Mouse (Mus musculus) heart, postnatal 0 days (tissue): Measurements from ENCODE around the gene Tymp. TPM values are rescaled to one million over a fixed set of nuclear protein-coding genes. Genes with fewer than 3 reads are reported as not detected.

Source experiments
- ATAC-seq: fragments of 200-750 bp; cut with Nextera tagmentation; 2 replicates; pipeline ENCODE4 v1.8.0; 2017; ENCODE audit warnings: low read depth, moderate number of reproducible peaks, moderate library complexity; ENCODE audit not compliant: insufficient read depth
- DNase-seq: peaks from one replicate; pipeline ENCODE4 v3.0.0-alpha.2; 2016; ENCODE audit warnings: low spot score
- H3K27ac ChIP-seq: fragments of 300-500 bp; sonication (generic); 2 replicates; pipeline ENCODE4 v1.5.1; 2014; ENCODE audit warnings: low read depth, mild to moderate bottlenecking
- H3K27me3 ChIP-seq: fragments of 300-500 bp; sonication (generic); 2 replicates; pipeline ENCODE4 v1.6.1; 2014; ENCODE audit warnings: low read length, mixed read lengths; ENCODE audit not compliant: control insufficient read depth, insufficient read depth
- H3K36me3 ChIP-seq: fragments of 300-500 bp; sonication (generic); replicated peaks from 2 replicates; pipeline ENCODE4 v1.6.1; 2014; ENCODE audit warnings: low read length, mixed read lengths; ENCODE audit not compliant: control insufficient read depth, insufficient read depth
- H3K4me1 ChIP-seq: fragments of 300-500 bp; sonication (generic); 2 replicates; pipeline ENCODE4 v1.6.1; 2014; ENCODE audit warnings: antibody characterized with exemption; ENCODE audit not compliant: control insufficient read depth, insufficient read depth
- H3K4me2 ChIP-seq: fragments of 300-500 bp; sonication (generic); 2 replicates; pipeline ENCODE4 v1.6.1; 2014; ENCODE audit warnings: low read depth, mild to moderate bottlenecking, low read length, moderate library complexity
- H3K4me3 ChIP-seq: fragments of 300-500 bp; sonication (generic); 2 replicates; pipeline ENCODE4 v1.5.1; 2014; ENCODE audit warnings: low read depth, low read length
- H3K9ac ChIP-seq: fragments of 300-500 bp; sonication (generic); replicated peaks from 2 replicates; pipeline ENCODE4 v1.6.1; 2014; ENCODE audit warnings: low read depth, low read length, mixed read lengths
- H3K9me3 ChIP-seq: fragments of 300-500 bp; sonication (generic); replicated peaks from 2 replicates; pipeline ENCODE4 v1.6.1; 2016; ENCODE audit warnings: low read length; ENCODE audit not compliant: control insufficient read depth
- CTCF ChIP-seq: IDR thresholded peaks from 2 replicates; pipeline ENCODE4 v1.5.1; 2016; ENCODE audit warnings: antibody characterized with exemption, control low read depth, low read depth
- EP300 ChIP-seq: IDR thresholded peaks from 2 replicates; pipeline ENCODE4 v1.6.1; 2016; ENCODE audit warnings: antibody characterized with exemption, low read depth
- WGBS: fragments of 180-500 bp; shearing (Covaris S2); extraction: QIAGEN DNeasy Blood & Tissue Kit; methylation state at CpG from one replicate; pipeline ENCODE4 v1.1.7; 2014; 5-methylcytosine and 5-hydroxymethylcytosine counted together
- polyA plus RNA-seq: library from polyadenylated mRNA; unstranded; fragments of >200 nt; fragmentation: Nextera tagmentation; extraction: Ambion mirVana; gene quantifications from 2 replicates; pipeline ENCODE4 v1.2.1, GENCODE M21; 2015
- total RNA-seq: library from RNA; depleted of rRNA; stranded (reverse); fragments of >200 nt; gene quantifications from 2 replicates; pipeline ENCODE4 v1.2.3, GENCODE M21; 2014; ENCODE audit warnings: low replicate concordance

Tymp gene
- total and polyA plus RNA-seq, 2 experiments from 2014 or later = 1.3 to 1.6 TPM

- H3K4me2 ChIP-seq = no peak overlapping the region
- H3K4me1 ChIP-seq = no peaks in the 10 kb centered on the region
- no peaks in the 10 kb centered on the region for H3K9me3 ChIP-seq
- no peaks in the 10 kb centered on the region for H3K27me3 ChIP-seq
- H3K36me3 ChIP-seq = peaks cover 78% of the 10 kb centered on the region
- no peak overlapping the region for H3K4me3 ChIP-seq
- no peak overlapping the region for H3K27ac ChIP-seq
- TF ChIP-seq CTCF (no peak), EP300 (no peak)
- WGBS = 77% methylated on average over 7 of the region's 7 CpGs
- ATAC-seq = no peak
- DNase-seq = no peak
- no peak overlapping the region for H3K9ac ChIP-seq
Observed at GRCm38 (mm10) chr15:89363051-89363450, 13.8 kb downstream of the Tymp start.

DNA sequence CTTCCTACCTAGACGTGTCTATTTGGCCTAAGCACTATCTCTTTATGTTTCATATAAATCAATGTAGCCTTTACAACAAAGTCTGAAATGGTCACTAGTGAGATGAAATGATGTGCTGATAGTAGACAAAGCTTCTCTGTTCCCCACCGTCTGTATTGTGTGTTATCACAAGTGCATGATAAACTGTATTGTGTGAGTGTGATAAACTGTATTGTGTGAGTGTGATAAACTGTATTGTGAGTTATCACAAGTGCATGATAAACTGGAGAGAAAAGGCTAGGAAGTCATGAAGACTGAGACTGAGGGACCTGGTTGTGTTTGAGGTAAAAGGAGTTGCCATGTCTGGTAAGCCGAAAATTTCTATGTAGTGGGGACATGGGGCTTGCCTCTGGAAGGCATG lies 18.1 kb downstream of the Tymp start:
- H3K36me3 ChIP-seq = peaks cover 36% of the 10 kb centered on the region
- ATAC-seq (no peak), DNase-seq (no peak)
- H3K9me3 ChIP-seq = no peaks in the 10 kb centered on the region
- H3K27ac ChIP-seq = no peak overlapping the region
- peaks cover 22% of the 10 kb centered on the region; the same call in 1 of the 2 replicates for H3K4me1 ChIP-seq
- no peak overlapping the region for H3K4me3 ChIP-seq
- no peaks in the 10 kb centered on the region for H3K27me3 ChIP-seq
- no peak overlapping the region for H3K9ac ChIP-seq
- TF ChIP-seq CTCF (no peak), EP300 (no peak)
- WGBS = 36% methylated on average over 3 of the region's 3 CpGs
- H3K4me2 ChIP-seq = no peak overlapping the region

DNA sequence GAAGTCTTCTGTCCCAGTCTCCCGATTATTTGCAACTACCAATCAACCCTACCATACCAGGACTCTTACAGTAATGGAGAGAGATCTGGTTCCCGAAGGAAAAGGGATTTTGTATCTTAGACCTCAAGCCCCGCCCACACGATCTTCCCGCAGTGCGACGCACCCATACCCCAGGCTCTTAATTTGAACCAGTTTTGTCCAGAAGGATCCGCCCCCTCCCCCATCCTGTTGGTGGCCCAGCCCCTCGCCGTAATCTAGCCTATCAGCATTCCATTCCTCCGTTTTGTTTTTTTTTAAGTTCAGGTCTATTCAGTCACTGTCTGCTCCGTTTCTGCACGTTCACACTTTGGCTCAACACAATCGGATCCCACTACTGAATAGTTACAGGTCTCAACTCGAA lies 20.5 kb downstream of the Tymp start:
- TF ChIP-seq EP300 = no peak
- Histone ChIP-seq H3K4me1 (peaks cover 22% of the 10 kb centered on the region; the same call in 1 of the 2 replicates), H3K27me3 (no peaks in the 10 kb centered on the region), H3K9me3 (no peaks in the 10 kb centered on the region), H3K9ac (peak overlapping the region; percentile 79), H3K4me3 (peak overlapping the region; percentile 77), H3K36me3 (peaks cover 36% of the 10 kb centered on the region), H3K4me2 (peak overlapping the region; percentile 90), H3K27ac (peak overlapping the region; percentile 89)
- 1% methylated on average over 15 of the region's 15 CpGs for WGBS
- DNase-seq = peak; percentile 85
- peak; percentile 43 for ATAC-seq

DNA sequence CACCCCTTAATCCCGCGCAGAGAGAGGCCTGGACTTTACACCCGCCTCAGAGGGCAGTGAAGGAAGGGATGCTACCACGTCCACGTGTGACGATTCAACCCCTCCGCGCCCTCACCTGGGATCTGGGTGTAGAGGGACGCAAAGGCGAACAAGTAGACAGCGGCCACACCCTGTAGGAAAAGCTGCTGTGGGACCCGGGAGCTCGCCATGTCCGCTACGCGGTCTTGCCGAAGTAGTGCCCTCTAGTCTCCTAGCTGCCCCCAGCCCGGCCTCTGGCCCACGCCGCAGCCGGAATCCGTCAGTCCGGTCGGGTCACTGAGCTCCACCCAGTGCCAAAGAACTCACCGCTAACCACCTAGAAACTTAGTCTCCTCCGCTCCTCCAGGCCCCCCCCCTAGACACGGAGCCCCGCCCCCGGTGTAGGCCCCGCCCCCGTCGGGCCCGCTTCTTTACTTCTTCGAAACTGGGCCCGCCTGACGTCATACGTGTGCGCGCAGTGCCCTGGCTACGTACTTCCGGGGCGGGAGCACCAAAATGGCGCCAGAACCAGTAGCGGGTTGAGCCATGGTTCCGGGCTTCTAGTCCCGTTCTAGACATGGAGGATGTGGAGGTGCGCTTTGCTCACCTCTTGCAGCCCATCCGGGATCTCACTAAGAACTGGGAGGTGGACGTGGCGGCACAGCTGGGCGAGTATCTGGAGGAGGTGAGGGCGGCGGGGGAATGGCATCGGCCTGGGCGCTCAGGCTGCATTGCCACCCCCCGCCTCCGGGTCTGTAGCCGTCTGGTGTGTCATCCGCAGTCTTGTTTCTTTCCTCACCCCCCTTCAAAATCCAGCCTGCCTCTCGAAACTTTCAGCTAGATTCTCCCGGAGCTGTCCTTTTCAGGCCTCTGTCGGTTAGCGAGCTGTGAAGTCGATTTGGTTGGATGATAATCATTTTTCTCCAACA lies 21.3 kb downstream of the Tymp start, which contains the start of the genes Lmf2 and Ncaph2:
Gene Lmf2, minus strand, starts transcription at position 419 of the 947 bp plus-strand sequence.
Gene Ncaph2, plus strand, starts transcription at position 479 of the 947 bp plus-strand sequence.
- peak within 1 kb of the TSS; percentile 90 for H3K4me2 ChIP-seq
- ATAC-seq (peak; percentile 95), DNase-seq (peak; percentile 91)
- TF ChIP-seq EP300 = 0 out of 2 replicates have a peak, but pooled peaks have one; percentile 5
- no peak for TF ChIP-seq CTCF
- WGBS = under 1% methylated on average over 64 of the region's 64 CpGs
- peak within 1 kb of the TSS; percentile 77 for H3K4me3 ChIP-seq
- H3K4me1 ChIP-seq = peaks cover 22% of the 10 kb centered on the region; the same call in 1 of the 2 replicates
- peak within 1 kb of the TSS; percentile 79 for H3K9ac ChIP-seq
- H3K36me3 ChIP-seq = peaks cover 36% of the 10 kb centered on the region
- H3K27ac ChIP-seq = peak within 1 kb of the TSS; percentile 89
- H3K27me3 ChIP-seq = no peaks in the 10 kb centered on the region
- H3K9me3 ChIP-seq = no peaks in the 10 kb centered on the region

DNA sequence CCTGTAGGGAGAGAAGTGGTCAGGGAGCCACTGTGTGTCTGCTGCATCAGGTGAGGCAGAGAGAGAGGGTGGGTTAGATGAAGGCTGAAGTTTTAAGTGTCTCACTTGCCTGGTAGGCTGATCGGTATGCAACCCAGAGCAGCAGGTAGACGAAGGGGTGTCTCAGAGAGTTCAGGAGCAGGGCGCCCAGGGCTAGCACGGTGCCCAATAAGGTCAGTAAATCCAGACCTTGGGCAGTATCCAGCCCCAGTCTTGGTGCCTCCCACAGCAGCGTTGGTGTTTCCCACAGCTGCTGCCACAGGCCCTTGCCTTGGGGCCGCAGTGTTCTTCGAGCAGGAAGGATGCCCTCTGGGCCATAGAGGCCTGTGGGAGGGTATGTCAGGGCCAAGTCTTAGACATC lies 22.4 kb downstream of the Tymp start:
- TF ChIP-seq CTCF = no peak
- ATAC-seq = no peak

More for the DNA sequence above, 22.4 kb downstream of the Tymp start:
- Histone ChIP-seq H3K9me3 (no peaks in the 10 kb centered on the region), H3K9ac (peak overlapping the region; percentile 79), H3K4me3 (peak overlapping the region; percentile 77), H3K27ac (no peak overlapping the region), H3K36me3 (peaks cover 40% of the 10 kb centered on the region), H3K4me2 (peak overlapping the region; percentile 82), H3K4me1 (peaks cover 22% of the 10 kb centered on the region; the same call in 1 of the 2 replicates), H3K27me3 (no peaks in the 10 kb centered on the region)
- 69% methylated on average over 7 of the region's 7 CpGs for WGBS
- no peak for DNase-seq
